In genomic region chr5:149412671-149413070, GRCm38 (mm10) we compare ENCODE assay signal across 14 mouse cellular contexts. TPM values are rescaled to one million over a fixed set of nuclear protein-coding genes. Genes with fewer than 3 reads are reported as not detected.
DNase-seq lines count a peak whose midpoint lies in the region; ATAC-seq and TF ChIP-seq lines count a peak whose summit lies in the region.
"Had no signal": no experiment of that assay in that cellular context is flagged by ENCODE, and none has a peak within 500 bp of the region (broad histone marks: within the 10 kb centered on the region; RNA-seq: fewer than 3 reads in every experiment).

No protein-coding gene starts in this region.

- H3K27me3 ChIP-seq in limb, embryonic 13.5 days, result peaks cover 24% of the 10 kb centered on the region
- peaks cover 45% of the 10 kb centered on the region for H3K27me3 ChIP-seq in limb, embryonic 10.5 days (ENCODE audit: low read depth, poor library complexity, severe bottlenecking)
- H3K27me3 ChIP-seq in stomach, embryonic 14.5 days (ENCODE audit: control insufficient read depth, insufficient read depth, low read length), result peaks cover 7% of the 10 kb centered on the region; the same call in 1 of the 2 replicates
- H3K27me3 ChIP-seq: Patski had no signal

- no peak for DNase-seq in gastrocnemius, adult 2 months
- DNase-seq in gastrocnemius, adult 18-20 months (ENCODE audit: low spot score), result no peak
- DNase-seq in limb, embryonic 10.5 days (ENCODE audit: low spot score), result no peak
- no peak for DNase-seq in layer of hippocampus, postnatal 25 days (ENCODE audit: extremely low spot score in 1 of 2, low spot score in 1 of 2)

- no peaks in the 10 kb centered on the region for H3K36me3 ChIP-seq in limb, embryonic 13.5 days
- no peaks in the 10 kb centered on the region for H3K36me3 ChIP-seq in limb, embryonic 10.5 days
- no peaks in the 10 kb centered on the region for H3K36me3 ChIP-seq in stomach, embryonic 14.5 days (ENCODE audit: control insufficient read depth, insufficient read depth, low read length)

- ATAC-seq in limb, embryonic 13.5 days (ENCODE audit: low FRiP score, low read depth), result no peak
- no peak for ATAC-seq in stomach, embryonic 14.5 days (ENCODE audit: insufficient number of reproducible peaks, insufficient read depth, low FRiP score, low read depth)
- ATAC-seq: CD4-positive, CD25-positive, alpha-beta regulatory T cell, adult 4 months; Patski had no signal

- peaks cover 3% of the 10 kb centered on the region; the same call in 1 of the 2 replicates for H3K9me3 ChIP-seq in limb, embryonic 13.5 days
- no peaks in the 10 kb centered on the region for H3K9me3 ChIP-seq in limb, embryonic 10.5 days (replicated peaks)
- H3K9me3 ChIP-seq in stomach, embryonic 14.5 days (ENCODE audit: control insufficient read depth, low read depth, low read length), result no peaks in the 10 kb centered on the region

- no peak for TF ChIP-seq CTCF in gastrocnemius, adult 2 months (IDR thresholded peaks at IDR 0.05)
- no peak for TF ChIP-seq CTCF in embryonic fibroblast, embryonic 13.5 days (IDR thresholded peaks at IDR 0.05; ENCODE audit: borderline replicate concordance, insufficient read depth, low read length)

- TF ChIP-seq POLR2A in embryonic fibroblast, embryonic 13.5 days (IDR thresholded peaks at IDR 0.05; ENCODE audit: low read depth, low read length), result no peak

- H3K9ac ChIP-seq in limb, embryonic 13.5 days, result no peak overlapping the region
- no peak overlapping the region for H3K9ac ChIP-seq in stomach, embryonic 14.5 days (replicated peaks; ENCODE audit: low read depth, low read length)

- H3K4me1 ChIP-seq in limb, embryonic 13.5 days, result peaks cover 17% of the 10 kb centered on the region
- peaks cover 14% of the 10 kb centered on the region for H3K4me1 ChIP-seq in limb, embryonic 10.5 days
- H3K4me1 ChIP-seq in embryonic fibroblast, embryonic 13.5 days (ENCODE audit: control insufficient read depth, insufficient read depth, low read length), result peaks cover 7% of the 10 kb centered on the region
- peaks cover 13% of the 10 kb centered on the region for H3K4me1 ChIP-seq in stomach, embryonic 14.5 days (ENCODE audit: control insufficient read depth, insufficient read depth, low read length)

- intact Hi-C loops in gastrocnemius, adult 2 months (cut with DNase I), result no loop called here

- peak overlapping the region; percentile 83 for H3K4me2 ChIP-seq in limb, embryonic 13.5 days (replicated peaks)
- no peak overlapping the region for H3K4me2 ChIP-seq in stomach, embryonic 14.5 days (replicated peaks; ENCODE audit: low read depth, low read length)

- peak overlapping the region; percentile 86 for H3K27ac ChIP-seq in gastrocnemius, adult 2 months
- no peak overlapping the region for H3K27ac ChIP-seq in limb, embryonic 13.5 days
- H3K27ac ChIP-seq in limb, embryonic 10.5 days, result no peak overlapping the region
- no peak overlapping the region for H3K27ac ChIP-seq in embryonic fibroblast, embryonic 13.5 days (ENCODE audit: insufficient read depth, low read length)
- no peak overlapping the region for H3K27ac ChIP-seq in stomach, embryonic 14.5 days (ENCODE audit: low read length)

- 91% methylated on average over 10 of the region's 10 CpGs for WGBS in limb, embryonic 13.5 days
- WGBS in limb, embryonic 10.5 days, result 89% methylated on average over 10 of the region's 10 CpGs
- WGBS in stomach, embryonic 14.5 days, result 89% methylated on average over 10 of the region's 10 CpGs

- peak overlapping the region; percentile 70 for H3K4me3 ChIP-seq in gastrocnemius, adult 2 months
- H3K4me3 ChIP-seq in limb, embryonic 13.5 days, result no peak overlapping the region
- H3K4me3 ChIP-seq in limb, embryonic 10.5 days, result no peak overlapping the region
- H3K4me3 ChIP-seq in embryonic fibroblast, embryonic 13.5 days (ENCODE audit: insufficient read depth, low read length), result peak overlapping the region; percentile 44
- 0 out of 2 replicates have a peak overlapping the region, but pooled peaks have one; percentile 28 for H3K4me3 ChIP-seq in stomach, embryonic 14.5 days (ENCODE audit: low read depth, low read length)
- H3K4me3 ChIP-seq: erythroblast, embryonic 14.5 days had no signal

RNA-seq across cellular contexts. Expression of gene Medag, which starts 1.1 kb away (rescaled TPM):
- 10 to 100 TPM; 12.6 to 15.1 TPM for total RNA-seq in gastrocnemius, adult 2 months (2021)
- total RNA-seq in gastrocnemius, adult 18-20 months (2021), result 10 to 100 TPM in 1 of 2 experiments, 1 to 10 TPM in 1; 9.5 to 15.6 TPM
- 1.5 and 1.8 TPM in 2 replicates for polyA plus RNA-seq in limb, embryonic 13.5 days (2015; fragmentation: Nextera tagmentation; extraction: Ambion mirVana)
- 0.26 and 0.33 TPM in 2 replicates for polyA plus RNA-seq in limb, embryonic 10.5 days (2016; fragmentation: Nextera tagmentation; extraction: Ambion mirVana)
- 70.2 and 77.2 TPM in 2 replicates for polyA plus RNA-seq in embryonic fibroblast, embryonic 13.5 days (2011; ENCODE audit: insufficient read length, low read depth, missing spikeins)
- 2.2 and 3.6 TPM in 2 replicates for polyA plus RNA-seq in stomach, embryonic 14.5 days (2014; fragmentation: Nextera tagmentation; extraction: Ambion mirVana)
- total RNA-seq in layer of hippocampus, postnatal 25 days (2021), result 1 to 10 TPM; 2.1 to 2.6 TPM
- polyA plus RNA-seq: erythroblast, embryonic 14.5 days had no signal

RNA-seq across cellular contexts. Expression of gene Tex26, which starts 26.8 kb away (rescaled TPM):
- total RNA-seq in gastrocnemius, adult 2 months (2021), result not detected
- total RNA-seq in gastrocnemius, adult 18-20 months (2021), result not detected
- 0.10 and 0.38 TPM in 2 replicates for polyA plus RNA-seq in limb, embryonic 13.5 days (2015; fragmentation: Nextera tagmentation; extraction: Ambion mirVana)
- polyA plus RNA-seq in limb, embryonic 10.5 days (2016; fragmentation: Nextera tagmentation; extraction: Ambion mirVana), result 0.15 and 0.30 TPM in 2 replicates
- polyA plus RNA-seq in embryonic fibroblast, embryonic 13.5 days (2011; ENCODE audit: insufficient read length, low read depth, missing spikeins), result 1.6 TPM in 1 of 2 replicates, not detected in the other
- 0.22 and 0.25 TPM in 2 replicates for polyA plus RNA-seq in stomach, embryonic 14.5 days (2014; fragmentation: Nextera tagmentation; extraction: Ambion mirVana)
- not detected for total RNA-seq in layer of hippocampus, postnatal 25 days (2021)
- total RNA-seq: gastrocnemius, adult 8-10 months; left cerebral cortex, postnatal 25 days had no signal
- polyA plus RNA-seq: adrenal gland, adult 2 months; CD4-positive, CD25-positive, alpha-beta regulatory T cell, adult 4 months; erythroblast, embryonic 14.5 days; small intestine, adult 2 months had no signal

Comparison
In these comparisons a context has a peak if more than half of its experiments do, and no peak if none do; other contexts are left out.
1. H3K4me3 ChIP-seq: peak in gastrocnemius, adult 2 months (single experiment), embryonic fibroblast, embryonic 13.5 days (single experiment) and stomach, embryonic 14.5 days (single experiment); none in limb, embryonic 13.5 days (single experiment) and limb, embryonic 10.5 days (single experiment).
2. RNA of gene Medag, which starts 1.1 kb away (polyA plus RNA-seq): 70.2 to 77.2 TPM in embryonic fibroblast, embryonic 13.5 days; 2.2 to 3.6 TPM in stomach, embryonic 14.5 days, 1.5 to 1.8 TPM in limb, embryonic 13.5 days and 0.26 to 0.33 TPM in limb, embryonic 10.5 days; every median in the first group is over 10 times any median in the second.